Mouse (Mus musculus) CH12.LX (cell line): ENCODE measurements around the gene Wnt1. TPM values are rescaled to one million over a fixed set of nuclear protein-coding genes. Genes with fewer than 3 reads are reported as not detected.

Experiments
- DNase-seq: peaks from one replicate; pipeline ENCODE4 v3.0.0-alpha.2; 2013; ENCODE audit errors: extremely low read depth
- H3K27ac ChIP-seq: 2 replicates; pipeline ENCODE4 v1.5.1; 2012; ENCODE audit warnings: low read depth, mild to moderate bottlenecking, control low read depth, moderate library complexity; ENCODE audit not compliant: insufficient read depth
- H3K27me3 ChIP-seq: replicated peaks from 2 replicates; pipeline ENCODE3; 2012; ENCODE audit warnings: inconsistent platforms
- H3K36me3 ChIP-seq, 2 experiments: replicated peaks in 1 of 2; 2 replicates each; pipeline versions ENCODE3 to v1.6.1; 2012; ENCODE audit warnings: inconsistent platforms in 1 of 2, low read length in 1 of 2, mild to moderate bottlenecking in 1 of 2, mixed read lengths in 1 of 2, moderate library complexity in 1 of 2; ENCODE audit not compliant: control insufficient read depth in 1 of 2, insufficient read depth in 1 of 2
- H3K4me1 ChIP-seq, 2 experiments: 2 replicates each; pipeline ENCODE4 v1.6.1; 2012; ENCODE audit warnings: inconsistent platforms in 1 of 2, moderate library complexity in 1 of 2; ENCODE audit not compliant: insufficient read depth in 2 of 2, control insufficient read depth in 1 of 2
- H3K4me2 ChIP-seq: 2 replicates; pipeline ENCODE4 v1.6.1; 2012; ENCODE audit warnings: low read depth, mild to moderate bottlenecking, control low read depth; ENCODE audit not compliant: poor library complexity, insufficient read depth, severe bottlenecking
- H3K4me3 ChIP-seq, 3 experiments: fragments of 150-350 bp in 1 of 3; sonication (generic) in 1 of 3; replicated peaks in 1 of 3; 2 replicates each; pipeline versions ENCODE3 to v1.5.1; 2011 to 2012; ENCODE audit warnings: low read depth in 2 of 3, low read length in 2 of 3, mild to moderate bottlenecking in 2 of 3, moderate library complexity in 2 of 3, control low read depth in 1 of 3, improper control_type of control experiment in 1 of 3, inconsistent platforms in 1 of 3, mixed read lengths in 1 of 3; ENCODE audit not compliant: poor library complexity in 1 of 3
- H3K79me2 ChIP-seq: replicated peaks from 2 replicates; pipeline ENCODE4 v1.6.1; 2012; ENCODE audit warnings: mild to moderate bottlenecking, moderate library complexity; ENCODE audit not compliant: control insufficient read depth, poor library complexity, insufficient read depth, severe bottlenecking; ENCODE audit errors: extremely low read depth
- H3K9ac ChIP-seq: 2 replicates; pipeline ENCODE4 v1.6.1; 2012; ENCODE audit warnings: low read depth, mild to moderate bottlenecking, control low read depth, moderate library complexity; ENCODE audit not compliant: insufficient read depth
- H3K9me3 ChIP-seq: replicated peaks from 2 replicates; pipeline ENCODE3; 2012; ENCODE audit warnings: low read length, inconsistent platforms, mixed read lengths
- CHD1 ChIP-seq: IDR thresholded peaks from 2 replicates; pipeline ENCODE4 v1.6.1; 2012; ENCODE audit warnings: low read depth, low read length, improper control_type of control experiment, inconsistent platforms
- CHD2 ChIP-seq: IDR thresholded peaks from 2 replicates; pipeline ENCODE4 v1.6.1; 2011; ENCODE audit warnings: low read length, improper control_type of control experiment
- CTCF ChIP-seq, 2 experiments: IDR thresholded peaks in 1 of 2; conservative IDR thresholded peaks in 1 of 2; 2 replicates each; pipeline ENCODE4 v1.5.1; 2011 to 2012; ENCODE audit warnings: low read depth in 2 of 2, low read length in 2 of 2, improper control_type of control experiment in 1 of 2, inconsistent platforms in 1 of 2, mild to moderate bottlenecking in 1 of 2, moderate library complexity in 1 of 2
- E2F4 ChIP-seq: IDR thresholded peaks from 2 replicates; pipeline ENCODE4 v1.6.1; 2011; ENCODE audit warnings: low read depth, low read length, improper control_type of control experiment; ENCODE audit not compliant: insufficient replicate concordance
- EP300 ChIP-seq: IDR thresholded peaks from 2 replicates; pipeline ENCODE4 v1.6.1; 2011; ENCODE audit warnings: low read length, improper control_type of control experiment
- GABPA ChIP-seq: IDR thresholded peaks from 2 replicates; pipeline ENCODE4 v1.6.1; 2012; ENCODE audit warnings: low read depth, low read length, improper control_type of control experiment, inconsistent platforms; ENCODE audit not compliant: insufficient replicate concordance
- HCFC1 ChIP-seq: IDR thresholded peaks from 2 replicates; pipeline ENCODE4 v1.6.1; 2012; ENCODE audit warnings: low read depth, mild to moderate bottlenecking, inconsistent platforms, low read length, improper control_type of control experiment
- IRF4 ChIP-seq: IDR thresholded peaks from 2 replicates; pipeline ENCODE4 v1.6.1; 2014; ENCODE audit warnings: low read depth, mild to moderate bottlenecking, inconsistent platforms, low read length, improper control_type of control experiment
- JUN ChIP-seq: IDR thresholded peaks from 2 replicates; pipeline ENCODE4 v1.6.1; 2011; ENCODE audit warnings: low read depth, mild to moderate bottlenecking, low read length, improper control_type of control experiment, moderate library complexity; ENCODE audit not compliant: insufficient read depth
- MAFK ChIP-seq: IDR thresholded peaks from 2 replicates; pipeline ENCODE4 v1.6.1; 2011; ENCODE audit warnings: low read length, improper control_type of control experiment; ENCODE audit not compliant: insufficient replicate concordance
- MXI1 ChIP-seq: IDR thresholded peaks from 2 replicates; pipeline ENCODE4 v1.6.1; 2011; ENCODE audit warnings: mild to moderate bottlenecking, low read depth, low read length, improper control_type of control experiment
- MYC ChIP-seq: IDR thresholded peaks from 2 replicates; pipeline ENCODE4 v1.6.1; 2011; ENCODE audit warnings: low read depth, mild to moderate bottlenecking, improper control_type of control experiment, low read length
- PAX5 ChIP-seq: IDR thresholded peaks from 2 replicates; pipeline ENCODE4 v1.6.1; 2012; ENCODE audit warnings: low read length, inconsistent platforms, mixed read lengths
- POLR2AphosphoS2 ChIP-seq: IDR thresholded peaks from 2 replicates; pipeline ENCODE4 v1.6.1; 2011; ENCODE audit warnings: low read depth, low read length, improper control_type of control experiment
- RAD21 ChIP-seq: IDR thresholded peaks from 2 replicates; pipeline ENCODE4 v1.6.1; 2011; ENCODE audit warnings: low read depth, mild to moderate bottlenecking, low read length, improper control_type of control experiment, moderate library complexity
- SMC3 ChIP-seq: IDR thresholded peaks from 2 replicates; pipeline ENCODE4 v1.6.1; 2011; ENCODE audit warnings: low read depth, low read length, improper control_type of control experiment
- UBTF ChIP-seq: IDR thresholded peaks from 2 replicates; pipeline ENCODE4 v1.6.1; 2012; ENCODE audit warnings: low read depth, mild to moderate bottlenecking, inconsistent platforms, low read length, improper control_type of control experiment, moderate library complexity
- USF2 ChIP-seq: conservative IDR thresholded peaks from 2 replicates; pipeline ENCODE4 v1.6.1; 2011; ENCODE audit warnings: low read depth, low read length, improper control_type of control experiment
- ZMIZ1 ChIP-seq: IDR thresholded peaks from 2 replicates; pipeline ENCODE4 v1.6.1; 2012; ENCODE audit warnings: low read depth, mild to moderate bottlenecking, inconsistent platforms, low read length, improper control_type of control experiment
- ZNF384 ChIP-seq: IDR thresholded peaks from 2 replicates; pipeline ENCODE4 v1.6.1; 2012; ENCODE audit warnings: low read depth, low read length, improper control_type of control experiment, inconsistent platforms
- dilution Hi-C: fragments of 300-500 bp; cut with MboI; formaldehyde crosslinking; loops from 2 replicates; pipeline ENCODE4 v1.14.3; 2020; ENCODE audit warnings: low sequenced_read_pairs; ENCODE audit not compliant: extremely low pct_unique_long_range_greater_than_20kb, extremely low pct_ligation_motif_present
- in situ Hi-C: fragments of 300-500 bp; cut with MboI; formaldehyde crosslinking; loops from 3 replicates; pipeline ENCODE4 v1.14.3; 2019; ENCODE audit warnings: low sequenced_read_pairs, low pct_ligation_motif_present, low pct_unique_long_range_greater_than_20kb, mixed read lengths
- polyA plus RNA-seq: library from polyadenylated mRNA; unstranded; fragments of >175 nt; gene quantifications from 2 replicates; pipeline ENCODE4 v1.2.1, GENCODE M21; 2012; ENCODE audit warnings: low read depth; ENCODE audit not compliant: insufficient read length
- total RNA-seq, 2 experiments: library from RNA; depleted of rRNA; stranded (reverse); fragments of 300-350 nt in 1 of 2; fragments of >200 nt in 1 of 2; gene quantifications; 2 replicates each; pipeline ENCODE4 v1.2.3; 2012 to 2014

Wnt1 gene
- total and polyA plus RNA-seq, 3 experiments: not detected

DNA sequence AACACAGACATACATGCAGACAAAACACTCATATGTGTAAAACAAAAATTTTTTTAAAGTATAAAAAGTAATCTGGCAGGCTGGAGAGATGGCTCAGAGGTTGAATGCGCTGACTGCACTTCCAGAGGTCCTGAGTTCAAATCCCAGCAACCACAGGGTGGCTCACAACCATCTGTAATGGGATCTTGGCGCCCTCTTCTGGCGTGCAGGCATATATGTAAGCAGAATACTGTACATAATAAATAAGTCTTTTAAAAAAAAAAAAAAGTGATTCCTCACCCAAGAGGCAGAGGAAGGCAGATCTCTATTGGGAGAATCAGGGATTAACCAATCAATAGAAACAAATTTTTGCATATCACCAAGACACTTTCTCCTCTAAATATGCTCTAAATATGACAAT lies 33.8 kb downstream of the Wnt1 start:
- dilution Hi-C loops: no loop called here
- no peak for TF ChIP-seq MYC
- peak in 1 of 2 experiments; percentile 55; a peak in 2 of 4 replicates for TF ChIP-seq CTCF (conservative IDR thresholded peaks at IDR 0.05 in 1 of 2, IDR thresholded peaks at IDR 0.05 in 1 of 2; ENCODE audit: low read depth in 2 of 2, low read length in 2 of 2)
- peak; percentile 59 for TF ChIP-seq ZNF384
- TF ChIP-seq GABPA: no peak
- no peak for TF ChIP-seq UBTF
- H3K4me3 ChIP-seq: no peak overlapping the region
- no peaks in the 10 kb centered on the region for H3K9me3 ChIP-seq
- H3K4me2 ChIP-seq: no peak overlapping the region
- H3K27ac ChIP-seq: no peak overlapping the region
- H3K9ac ChIP-seq: no peak overlapping the region
- H3K4me1 ChIP-seq: peaks cover 0 to 20% of the 10 kb centered on the region in 2 experiments; a peak in 2 of 4 replicates
- in situ Hi-C loops: no loop called here
- no peaks in the 10 kb centered on the region for H3K79me2 ChIP-seq
- no peaks in the 10 kb centered on the region for H3K27me3 ChIP-seq
- H3K36me3 ChIP-seq: peaks cover 19 to 88% of the 10 kb centered on the region in 2 experiments
- DNase-seq: peak; percentile 38

- no peak for DNase-seq
- peaks cover 4 to 41% of the 10 kb centered on the region in 2 experiments; a peak in 3 of 4 replicates for H3K4me1 ChIP-seq
- H3K27me3 ChIP-seq: no peaks in the 10 kb centered on the region
- H3K36me3 ChIP-seq: peaks cover 16 to 61% of the 10 kb centered on the region in 2 experiments
- no peak overlapping the region for H3K9ac ChIP-seq
- TF ChIP-seq CHD2 (no peak), USF2 (no peak), HCFC1 (no peak), ZNF384 (no peak), MXI1 (no peak), RAD21 (no peak), PAX5 (no peak), E2F4 (no peak), GABPA (no peak), IRF4 (no peak), MAFK (no peak), ZMIZ1 (no peak), POLR2AphosphoS2 (no peak), JUN (no peak), SMC3 (no peak), UBTF (no peak), CHD1 (no peak), EP300 (no peak)
- H3K27ac ChIP-seq: no peak overlapping the region
- no peak overlapping the region for H3K4me3 ChIP-seq
- peaks cover 8% of the 10 kb centered on the region; the same call in 1 of the 2 replicates for H3K79me2 ChIP-seq
- dilution Hi-C loops (no loop called here), in situ Hi-C loops (no loop called here)
- no peaks in the 10 kb centered on the region for H3K9me3 ChIP-seq
- H3K4me2 ChIP-seq: no peak overlapping the region
These were observed 38.0 kb downstream of the Wnt1 start for GRCm38 (mm10) chr15:98827611-98828011.
